Mouse (Mus musculus) hematopoietic stem cell, adult 5-6 weeks (primary cell): ENCODE results near the gene Disc1. TPM values are rescaled to one million over a fixed set of nuclear protein-coding genes. Genes with fewer than 3 reads are reported as not detected.

Source experiments
- ATAC-seq, 2 experiments: fragments of 125-278 bp in 1 of 2; replicated peaks in 1 of 2; 2 replicates each; pipeline ENCODE4 v1.8.0; 2016 to 2017; ENCODE audit warnings: inconsistent platforms in 2 of 2, mild to moderate bottlenecking in 2 of 2, moderate number of reproducible peaks in 2 of 2, low read depth in 1 of 2, moderate TSS enrichment in 1 of 2; ENCODE audit not compliant: low FRiP score in 2 of 2, poor library complexity in 2 of 2, severe bottlenecking in 2 of 2, insufficient read depth in 1 of 2, low TSS enrichment in 1 of 2
- total RNA-seq: library from RNA; stranded (forward); fragments of 172-1452, 232-1000 nt; gene quantifications from 2 replicates; pipeline ENCODE4 v1.2.3, GENCODE M21; 2017

Gene Disc1
- total RNA-seq, result 2.9 and 4.4 TPM in 2 replicates

DNA sequence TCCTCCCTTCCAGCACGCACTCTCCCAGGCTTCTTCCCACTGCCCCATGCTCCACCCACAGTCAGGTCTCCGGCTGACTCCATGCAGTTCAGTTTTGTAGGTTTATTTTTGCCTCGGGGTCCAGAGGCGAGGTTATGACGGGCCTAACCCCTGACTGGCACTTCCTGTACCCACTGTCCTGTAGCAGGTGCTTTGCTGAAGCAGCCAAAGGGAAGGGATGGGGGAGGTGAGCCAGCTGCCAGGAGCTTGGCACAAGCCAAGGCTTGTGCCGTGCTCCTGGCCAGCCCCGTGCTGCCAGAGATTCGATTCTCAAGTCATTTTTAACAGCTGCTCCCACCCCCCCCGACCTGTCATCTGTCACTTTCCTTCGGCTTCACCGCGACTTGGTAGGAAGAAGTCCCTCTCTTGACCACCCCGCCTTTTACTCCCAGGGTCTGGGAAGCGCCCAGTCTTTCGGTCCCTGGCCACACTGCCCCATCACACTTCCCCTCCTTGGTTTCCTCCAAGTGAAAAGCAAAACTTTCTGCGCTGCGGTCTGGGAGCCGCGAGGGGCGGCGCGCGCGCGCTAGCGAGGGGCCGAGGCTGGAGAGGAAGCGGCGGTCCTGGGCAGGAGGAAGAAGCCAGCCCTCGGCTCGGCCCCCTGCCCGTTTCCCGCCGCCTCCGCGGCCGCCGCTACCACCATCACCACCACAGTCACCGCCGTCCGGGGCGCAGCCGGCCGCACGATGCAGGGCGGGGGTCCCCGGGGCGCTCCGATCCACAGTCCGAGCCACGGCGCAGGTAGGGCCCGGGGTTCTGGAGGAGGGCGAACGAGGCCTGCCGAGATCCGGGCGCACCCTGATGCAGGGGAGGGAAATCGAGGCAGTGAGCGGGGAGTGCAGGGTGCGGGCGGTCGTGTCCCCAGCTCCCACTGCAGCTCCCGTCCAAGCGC lies at the start of gene Disc1:
Disc1 (plus strand) TSS at position 691 of the 931 bp plus-strand sequence.
- ATAC-seq, result peak; percentile 30 to 37

- peak; percentile 63 to 93 for ATAC-seq
These were observed 41.0 kb upstream of the Disc1 start, which contains the start of gene Tsnax for GRCm38 (mm10) chr8:125012695-125013627. Tsnax (plus strand) TSS chr8:125012997.

DNA sequence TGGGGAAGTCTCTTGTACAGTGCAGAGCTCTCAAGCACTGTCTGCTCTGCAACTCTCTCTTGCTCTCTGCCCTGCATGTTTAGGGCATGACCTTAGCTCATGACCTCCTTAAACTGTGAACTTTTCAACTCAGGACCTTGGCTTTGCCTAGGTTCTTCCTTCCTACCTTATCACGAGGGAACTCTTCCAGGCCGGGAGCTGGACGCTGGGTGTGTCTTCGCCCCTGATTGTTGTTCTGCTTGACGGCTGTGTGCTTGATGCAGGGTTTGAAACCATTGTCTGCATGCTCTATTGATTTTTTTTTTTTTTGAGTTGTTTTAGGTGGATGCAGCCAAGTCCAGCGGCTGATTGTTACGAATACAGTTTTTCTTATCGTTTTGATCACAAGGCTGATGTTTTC lies 29.9 kb upstream of the Disc1 start:
- ATAC-seq, result no peak

- no peak for ATAC-seq
These were observed 26.8 kb upstream of the Disc1 start for GRCm38 (mm10) chr8:125027211-125027610.

DNA sequence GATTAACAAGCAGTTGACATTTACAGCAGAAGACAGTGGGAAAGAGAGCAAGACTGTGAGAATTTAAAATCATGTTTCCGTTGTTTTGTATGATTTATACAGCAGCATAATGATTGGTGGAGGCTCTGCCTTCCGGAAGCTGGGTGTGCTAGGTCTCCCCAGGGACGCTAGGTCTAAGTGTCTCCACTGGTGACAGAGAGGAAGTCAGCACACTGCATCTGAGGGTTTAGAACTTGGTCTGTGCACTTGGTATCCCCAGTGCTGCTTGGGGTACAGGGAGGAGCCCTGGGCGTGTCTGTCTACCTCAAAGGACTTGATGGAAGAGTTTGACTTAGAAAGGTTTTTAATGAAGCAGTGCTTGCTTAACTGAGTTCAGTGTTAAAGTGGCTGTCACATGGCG lies 25.2 kb upstream of the Disc1 start:
- ATAC-seq, result no peak

DNA sequence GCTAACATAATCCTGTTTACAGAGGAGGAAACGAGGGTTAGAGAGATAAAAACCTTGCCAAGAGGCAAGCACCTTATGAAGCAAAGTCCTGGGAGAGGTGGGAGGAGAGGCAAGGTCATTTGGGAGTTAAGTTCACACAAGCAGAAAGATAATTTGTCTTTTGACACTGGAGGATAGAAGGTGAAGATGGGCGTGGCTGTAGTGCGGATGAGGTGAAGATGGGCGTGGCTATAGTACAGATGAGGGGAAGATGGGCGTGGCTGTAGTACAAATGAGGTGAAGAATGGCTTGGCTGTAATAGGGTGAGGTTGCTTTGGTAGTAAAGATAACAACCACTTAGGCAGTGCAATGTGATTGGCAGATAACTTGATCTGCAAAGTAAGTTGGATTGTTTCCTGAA lies 22.7 kb upstream of the Disc1 start:
- no peak for ATAC-seq

GRCm38 (mm10) chr8:125034669-125035068 lies 19.3 kb upstream of the Disc1 start:
- peak; percentile 69 to 73 for ATAC-seq

DNA sequence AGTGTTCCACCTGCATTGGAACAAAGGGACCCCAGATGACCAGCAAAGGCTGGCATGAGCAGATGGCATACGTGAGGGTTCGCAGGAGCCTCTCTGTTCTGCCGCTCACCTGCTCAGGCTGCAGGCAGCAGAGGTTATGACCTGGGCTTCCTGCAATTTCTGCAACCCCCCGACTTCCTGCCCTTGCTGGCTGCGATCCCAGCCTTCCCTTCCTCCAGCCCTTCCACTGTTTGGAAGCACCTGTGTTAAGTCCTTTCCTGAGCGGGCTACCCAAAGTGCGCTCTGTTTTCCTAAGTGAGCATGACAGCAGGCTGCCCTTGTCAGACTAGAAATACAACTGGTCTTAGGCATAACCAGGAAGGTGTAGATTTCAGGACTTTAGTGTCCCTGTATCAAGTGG lies 16.9 kb upstream of the Disc1 start:
- ATAC-seq, result no peak

DNA sequence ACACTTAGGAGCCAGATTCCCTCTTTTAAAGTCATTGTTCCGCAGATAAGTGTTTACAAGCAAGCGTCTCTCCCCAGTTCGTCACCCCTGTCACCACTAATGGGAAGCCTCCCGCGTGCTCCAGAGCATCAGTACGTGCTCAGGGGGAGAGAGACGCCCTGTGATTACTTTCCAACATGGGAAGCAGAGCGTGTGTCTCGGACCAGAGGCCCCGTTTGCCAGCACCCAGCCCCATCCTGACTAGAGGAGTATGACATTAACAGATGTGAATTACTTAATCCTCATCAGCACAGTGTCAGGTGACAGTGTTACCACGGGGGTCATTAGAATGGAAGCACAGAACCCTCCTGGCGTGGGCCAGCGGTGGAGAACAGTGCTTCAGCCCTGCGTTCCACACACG lies 15.3 kb upstream of the Disc1 start:
- ATAC-seq, result no peak

- no peak for ATAC-seq
These were observed 13.2 kb upstream of the Disc1 start for GRCm38 (mm10) chr8:125040587-125041375.

- ATAC-seq, result no peak
These were observed 12.5 kb upstream of the Disc1 start for GRCm38 (mm10) chr8:125041496-125041895.

DNA sequence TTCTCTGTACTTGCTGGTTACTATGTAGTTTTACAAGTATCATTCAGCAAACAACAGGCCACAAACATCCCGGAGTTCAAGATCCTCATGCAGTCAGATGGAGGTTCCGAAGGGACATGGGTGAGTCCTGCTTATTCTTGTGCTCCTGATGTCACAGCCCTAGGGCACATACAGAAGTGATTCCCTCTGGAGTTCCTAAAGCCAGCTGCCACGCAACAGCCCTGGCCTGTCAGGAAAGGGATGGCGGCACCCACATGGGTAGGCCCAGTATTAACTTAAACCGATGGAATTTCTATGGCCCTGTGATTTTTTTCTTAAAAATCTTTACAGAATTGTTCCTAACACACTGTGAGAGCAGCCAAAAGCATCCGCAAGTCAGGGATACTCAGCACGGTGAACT lies 10.6 kb upstream of the Disc1 start:
- no peak for ATAC-seq

DNA sequence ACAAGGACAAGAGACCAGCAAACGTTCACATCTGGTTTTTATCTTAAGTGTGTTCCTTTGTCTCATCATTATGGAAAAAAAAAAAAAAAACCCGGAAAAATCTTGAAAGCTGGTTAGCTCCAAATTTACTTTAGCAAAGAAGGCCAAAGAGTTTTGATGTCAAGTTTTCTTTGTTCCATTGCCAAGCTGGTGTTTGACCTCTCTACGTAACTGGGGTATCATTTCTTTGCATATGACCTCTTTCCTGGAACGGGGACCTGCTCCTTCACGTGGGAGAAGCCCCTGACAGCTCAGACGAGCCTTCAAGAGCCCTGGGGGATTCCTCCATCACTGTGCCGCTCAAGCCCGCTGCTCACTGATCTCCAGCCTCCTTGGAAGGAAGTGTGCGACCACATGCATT lies 10.1 kb upstream of the Disc1 start:
- no peak; a peak in 1 of 4 replicates for ATAC-seq

DNA sequence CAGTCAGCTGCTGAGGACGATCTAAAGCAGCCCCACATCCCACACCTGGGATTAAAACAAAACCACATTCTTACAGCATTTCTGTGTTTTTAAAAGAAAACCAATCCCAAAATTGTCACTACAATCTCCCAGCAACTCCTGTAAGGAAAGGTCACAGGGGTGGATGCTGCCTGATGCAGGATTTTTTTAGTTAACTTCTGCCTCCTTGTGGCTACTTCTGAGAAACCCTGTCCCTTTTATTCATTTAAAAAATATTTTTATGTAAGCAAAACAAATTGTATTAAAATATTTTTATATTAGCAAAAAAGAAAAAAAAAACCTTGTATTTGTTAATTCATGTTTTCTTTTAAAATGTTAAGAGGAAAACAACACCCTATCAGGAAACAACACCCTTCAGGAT lies 8.2 kb upstream of the Disc1 start:
- no peak for ATAC-seq

DNA sequence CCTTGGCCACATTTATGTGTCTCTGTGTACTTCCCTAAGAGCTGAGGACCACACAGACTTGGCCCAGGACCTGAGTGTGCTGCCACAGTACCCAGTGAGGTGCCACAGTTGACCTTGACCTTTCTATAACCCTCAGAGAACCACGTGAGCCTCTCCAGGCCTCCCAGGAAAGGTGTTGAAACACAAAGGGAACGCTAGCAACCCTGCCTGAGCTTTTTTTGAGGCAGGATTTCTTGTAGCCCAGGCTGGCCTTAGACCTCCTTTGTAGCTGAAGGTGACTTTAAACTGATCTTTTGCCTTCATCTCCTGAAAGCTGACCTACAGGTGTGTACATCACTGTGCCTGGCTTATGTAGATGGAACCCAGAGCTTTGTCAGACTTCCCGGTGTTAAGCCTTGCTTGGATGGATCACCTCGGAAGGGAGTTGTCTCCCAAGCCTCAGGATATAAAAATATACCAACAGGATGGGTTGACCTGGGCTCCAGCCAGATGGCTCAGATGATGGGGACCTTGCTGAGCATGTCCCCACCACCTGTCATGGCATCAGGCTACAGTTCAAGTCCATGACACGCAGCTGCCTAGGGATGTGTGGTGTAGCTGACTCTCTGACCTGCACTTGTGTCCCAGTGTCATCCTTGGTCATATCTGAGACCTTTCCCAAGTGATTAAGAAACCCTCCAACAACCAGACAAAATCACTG lies 4.8 kb upstream of the Disc1 start:
- no peak for ATAC-seq

DNA sequence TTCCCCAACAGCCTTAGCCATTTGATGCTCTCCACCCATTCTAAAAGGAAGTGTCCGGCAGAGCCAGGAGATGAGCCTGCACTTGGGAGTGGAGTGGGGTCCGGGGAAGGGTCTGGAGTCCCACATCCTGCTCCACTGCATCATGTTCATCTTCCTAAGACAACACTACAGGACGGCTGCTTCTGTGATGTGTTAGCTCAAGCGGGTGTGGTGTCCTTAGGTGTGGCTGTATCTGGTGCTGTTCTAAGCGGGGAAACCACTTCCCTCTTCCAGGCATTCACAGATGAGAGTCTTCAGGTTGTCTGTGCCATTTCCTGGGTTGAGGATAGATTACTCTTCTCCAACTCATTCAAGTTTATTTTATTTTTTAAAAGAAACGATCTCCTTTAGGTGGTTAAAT lies 4.2 kb upstream of the Disc1 start:
- no peak for ATAC-seq

GRCm38 (mm10) chr8:125052026-125052425 lies 2.0 kb upstream of the Disc1 start:
- ATAC-seq, result 0 out of 4 replicates have a peak, but pooled peaks of 1 of the 2 experiments have one; percentile 36
